Mouse (Mus musculus) kidney, embryonic 15.5 days (tissue): Measurements from ENCODE around the gene Zkscan16. TPM values are rescaled to one million over a fixed set of nuclear protein-coding genes. Genes with fewer than 3 reads are reported as not detected.
A peak's percentile ranks its signal among the peaks of the same experiment; 100 is the strongest.

Experiments used
- ATAC-seq: fragments of 200-750 bp; cut with Nextera tagmentation; replicated peaks from 2 replicates; pipeline ENCODE4 v1.8.0; 2017; ENCODE audit warnings: moderate TSS enrichment; ENCODE audit not compliant: low FRiP score
- H3K27ac ChIP-seq: fragments of 300-500 bp; sonication (generic); 2 replicates; pipeline ENCODE4 v1.5.1; 2015; ENCODE audit warnings: mild to moderate bottlenecking, inconsistent platforms
- H3K27me3 ChIP-seq: fragments of 300-500 bp; sonication (generic); 2 replicates; pipeline ENCODE4 v1.6.1; 2015; ENCODE audit warnings: inconsistent platforms
- H3K36me3 ChIP-seq: fragments of 300-500 bp; sonication (generic); 2 replicates; pipeline ENCODE4 v1.6.1; 2015; ENCODE audit warnings: inconsistent platforms
- H3K4me1 ChIP-seq: fragments of 300-500 bp; sonication (generic); 2 replicates; pipeline ENCODE4 v1.6.1; 2015; ENCODE audit warnings: inconsistent platforms
- H3K4me2 ChIP-seq: fragments of 300-500 bp; sonication (generic); 2 replicates; pipeline ENCODE4 v1.6.1; 2015; ENCODE audit warnings: moderate library complexity, mild to moderate bottlenecking, inconsistent platforms
- H3K4me3 ChIP-seq: fragments of 300-500 bp; sonication (generic); replicated peaks from 2 replicates; pipeline ENCODE4 v1.5.1; 2015; ENCODE audit warnings: mild to moderate bottlenecking, inconsistent platforms
- H3K9ac ChIP-seq: fragments of 300-500 bp; sonication (generic); 2 replicates; pipeline ENCODE4 v1.6.1; 2015; ENCODE audit warnings: mild to moderate bottlenecking, inconsistent platforms
- H3K9me3 ChIP-seq: fragments of 300-500 bp; sonication (generic); replicated peaks from 2 replicates; pipeline ENCODE4 v1.6.1; 2016; ENCODE audit warnings: inconsistent platforms
- WGBS: fragments of 180-500 bp; shearing (Covaris S2); methylation state at CpG from one replicate; pipeline ENCODE4 v1.1.7; 2015; ENCODE audit warnings: mixed read lengths; 5-methylcytosine and 5-hydroxymethylcytosine counted together
- polyA plus RNA-seq: library from polyadenylated mRNA; unstranded; fragments of >200 nt; fragmentation: Nextera tagmentation; extraction: Ambion mirVana; gene quantifications from 2 replicates; pipeline ENCODE4 v1.2.1, GENCODE M21; 2015

Zkscan16 gene
- polyA plus RNA-seq, 1 experiment from 2014 or later, result 0.74 TPM

DNA sequence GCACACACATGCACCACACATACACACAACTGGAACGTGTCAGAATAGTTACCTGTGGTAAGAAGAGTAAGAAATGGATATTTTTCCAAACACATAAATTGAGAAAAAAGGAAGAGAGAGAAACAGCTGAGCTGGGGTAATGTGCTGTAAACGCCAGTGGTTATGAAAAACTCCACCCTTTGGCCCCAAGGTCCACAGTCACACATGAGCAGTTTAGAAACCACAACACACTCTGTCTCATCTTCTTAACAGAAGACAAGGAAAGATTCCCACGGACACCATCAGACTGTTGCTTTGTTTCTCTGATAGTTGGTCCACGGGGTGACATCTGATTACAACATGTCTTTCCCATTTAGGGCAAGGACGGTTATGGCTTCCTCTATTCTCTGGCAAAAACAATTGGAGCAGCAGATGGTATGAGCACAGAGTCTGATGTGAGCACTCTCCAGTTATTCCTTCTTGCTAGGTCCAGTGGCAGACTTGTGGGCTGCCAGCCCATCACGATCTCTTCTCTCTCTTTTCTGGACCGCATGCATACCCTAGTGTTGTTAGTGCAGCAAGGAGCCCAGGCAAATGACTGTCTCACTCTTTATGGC lies 46.0 kb downstream of the Zkscan16 start:
- no peaks in the 10 kb centered on the region for H3K36me3 ChIP-seq
- no peak overlapping the region for H3K4me2 ChIP-seq
- peaks cover 14% of the 10 kb centered on the region; the same call in 1 of the 2 replicates for H3K4me1 ChIP-seq
- WGBS, result 75% methylated on average over 7 of the region's 7 CpGs
- 0 out of 2 replicates have a peak, but pooled peaks cover 3% of the 10 kb centered on the region for H3K27me3 ChIP-seq
- ATAC-seq, result no peak
- no peak overlapping the region for H3K4me3 ChIP-seq
- no peak overlapping the region for H3K27ac ChIP-seq
- no peaks in the 10 kb centered on the region for H3K9me3 ChIP-seq
- no peak overlapping the region for H3K9ac ChIP-seq

GRCm38 (mm10) chr4:58990609-58991434 lies 47.4 kb downstream of the Zkscan16 start:
- no peak overlapping the region for H3K9ac ChIP-seq
- H3K27me3 ChIP-seq, result 0 out of 2 replicates have a peak, but pooled peaks cover 3% of the 10 kb centered on the region
- ATAC-seq, result no peak
- no peaks in the 10 kb centered on the region for H3K9me3 ChIP-seq
- WGBS, result 86% methylated on average over 17 of the region's 17 CpGs
- H3K36me3 ChIP-seq, result no peaks in the 10 kb centered on the region
- H3K4me3 ChIP-seq, result no peak overlapping the region
- H3K4me1 ChIP-seq, result peaks cover 25% of the 10 kb centered on the region
- H3K4me2 ChIP-seq, result no peak overlapping the region
- no peak overlapping the region for H3K27ac ChIP-seq

- H3K27me3 ChIP-seq, result 0 out of 2 replicates have a peak, but pooled peaks cover 3% of the 10 kb centered on the region
- 67% methylated on average over 5 of the region's 5 CpGs for WGBS
- H3K9ac ChIP-seq, result no peak overlapping the region
- H3K27ac ChIP-seq, result no peak overlapping the region
- H3K9me3 ChIP-seq, result no peaks in the 10 kb centered on the region
- H3K4me3 ChIP-seq, result no peak overlapping the region
- ATAC-seq, result no peak
- H3K36me3 ChIP-seq, result no peaks in the 10 kb centered on the region
- H3K4me2 ChIP-seq, result no peak overlapping the region
- H3K4me1 ChIP-seq, result peaks cover 18% of the 10 kb centered on the region
These were observed 48.8 kb downstream of the Zkscan16 start for GRCm38 (mm10) chr4:58992195-58992594.

GRCm38 (mm10) chr4:58994762-58995161 lies 51.3 kb downstream of the Zkscan16 start, which contains the start of gene Dnajc25:
Dnajc25 (plus strand) TSS chr4:58995062.
- H3K36me3 ChIP-seq, result no peaks in the 10 kb centered on the region
- H3K4me1 ChIP-seq, result peaks cover 23% of the 10 kb centered on the region
- H3K27ac ChIP-seq, result peak within 1 kb of the TSS; percentile 30; the same call in 1 of the 2 replicates
- peak within 1 kb of the TSS; percentile 24; the same call in 1 of the 2 replicates for H3K4me2 ChIP-seq
- ATAC-seq, result no peak
- no peak within 1 kb of the TSS for H3K9ac ChIP-seq
- H3K9me3 ChIP-seq, result no peaks in the 10 kb centered on the region
- WGBS, result 69% methylated on average over 4 of the region's 4 CpGs
- no peak within 1 kb of the TSS for H3K4me3 ChIP-seq
- H3K27me3 ChIP-seq, result 0 out of 2 replicates have a peak, but pooled peaks cover 3% of the 10 kb centered on the region

GRCm38 (mm10) chr4:58995251-58995693 lies 51.8 kb downstream of the Zkscan16 start:
- peak; percentile 83 for ATAC-seq
- Histone ChIP-seq H3K4me2 (peak overlapping the region; percentile 24; the same call in 1 of the 2 replicates), H3K36me3 (no peaks in the 10 kb centered on the region), H3K9ac (no peak overlapping the region), H3K27me3 (0 out of 2 replicates have a peak, but pooled peaks cover 3% of the 10 kb centered on the region), H3K4me1 (peaks cover 25% of the 10 kb centered on the region), H3K27ac (peak overlapping the region; percentile 30; the same call in 1 of the 2 replicates), H3K9me3 (no peaks in the 10 kb centered on the region), H3K4me3 (no peak overlapping the region)
- WGBS, result 30% methylated on average over 8 of the region's 8 CpGs

GRCm38 (mm10) chr4:58997081-58997480 lies 53.7 kb downstream of the Zkscan16 start:
- H3K9me3 ChIP-seq, result no peaks in the 10 kb centered on the region
- H3K4me3 ChIP-seq, result no peak overlapping the region
- ATAC-seq, result no peak
- no peak overlapping the region for H3K9ac ChIP-seq
- peak overlapping the region; percentile 10; the same call in 1 of the 2 replicates for H3K27ac ChIP-seq
- WGBS, result 55% methylated on average over 5 of the region's 5 CpGs
- 0 out of 2 replicates have a peak, but pooled peaks cover 3% of the 10 kb centered on the region for H3K27me3 ChIP-seq
- H3K4me2 ChIP-seq, result no peak overlapping the region
- H3K4me1 ChIP-seq, result peaks cover 25% of the 10 kb centered on the region
- H3K36me3 ChIP-seq, result no peaks in the 10 kb centered on the region

DNA sequence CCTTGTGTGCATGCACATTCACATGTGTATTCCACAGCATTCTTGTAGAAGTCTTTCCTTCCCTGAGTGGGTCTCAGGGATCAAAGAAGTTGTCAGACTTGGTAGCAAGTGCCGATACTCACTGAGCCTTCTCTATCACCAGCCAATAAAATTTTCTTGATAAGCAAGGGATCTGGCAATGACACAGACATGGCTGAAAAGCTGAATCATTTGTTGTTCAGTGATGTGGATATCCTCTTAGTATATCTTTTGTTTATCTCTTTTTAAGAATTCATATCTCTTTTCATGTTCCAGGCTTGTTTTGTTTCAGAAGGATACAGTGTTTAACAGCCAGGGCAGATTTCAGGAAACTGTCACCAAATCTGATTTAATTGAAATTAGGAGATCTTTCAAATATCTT lies 55.3 kb downstream of the Zkscan16 start:
- no peak overlapping the region for H3K27ac ChIP-seq
- peaks cover 30% of the 10 kb centered on the region for H3K4me1 ChIP-seq
- H3K36me3 ChIP-seq, result no peaks in the 10 kb centered on the region
- no peaks in the 10 kb centered on the region for H3K27me3 ChIP-seq
- no peak overlapping the region for H3K9ac ChIP-seq
- no peak overlapping the region for H3K4me2 ChIP-seq
- WGBS, result 84% methylated on average over 1 of the region's 1 CpGs
- no peak for ATAC-seq
- no peaks in the 10 kb centered on the region for H3K9me3 ChIP-seq
- H3K4me3 ChIP-seq, result no peak overlapping the region

GRCm38 (mm10) chr4:58999686-59000085 lies 56.3 kb downstream of the Zkscan16 start:
- Histone ChIP-seq H3K4me3 (no peak overlapping the region), H3K9ac (no peak overlapping the region)
- no peak for ATAC-seq

DNA sequence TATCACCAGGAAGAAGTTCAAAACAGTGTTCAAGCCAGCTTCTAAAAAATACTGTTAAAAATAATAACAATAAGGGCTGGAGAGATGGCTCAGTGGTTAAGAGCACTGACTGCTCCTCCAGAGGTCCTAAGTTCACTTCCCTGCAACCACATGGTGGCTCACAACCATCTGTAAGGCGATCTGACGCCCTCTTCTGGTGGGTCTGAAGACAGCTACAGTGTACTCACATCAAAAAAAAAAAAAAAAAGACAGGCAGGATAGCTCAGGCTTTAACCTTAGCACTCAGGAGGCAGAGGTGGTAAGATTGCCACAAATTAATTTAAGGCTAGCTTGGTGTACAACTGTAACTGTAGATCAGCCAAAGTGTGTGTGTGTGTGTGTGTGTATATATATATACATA lies 57.2 kb downstream of the Zkscan16 start:
- H3K36me3 ChIP-seq, result no peaks in the 10 kb centered on the region
- WGBS, result 0% methylated on average over 2 of the region's 2 CpGs
- H3K9ac ChIP-seq, result no peak overlapping the region
- H3K4me2 ChIP-seq, result no peak overlapping the region
- H3K27ac ChIP-seq, result no peak overlapping the region
- H3K4me1 ChIP-seq, result peaks cover 38% of the 10 kb centered on the region
- no peaks in the 10 kb centered on the region for H3K9me3 ChIP-seq
- no peaks in the 10 kb centered on the region for H3K27me3 ChIP-seq
- H3K4me3 ChIP-seq, result no peak overlapping the region
- ATAC-seq, result no peak

More at GRCm38 (mm10) chr4:58999686-59000085, 56.3 kb downstream of the Zkscan16 start:
- H3K36me3 ChIP-seq, result no peaks in the 10 kb centered on the region
- no peak overlapping the region for H3K4me2 ChIP-seq
- no peak overlapping the region for H3K27ac ChIP-seq
- peaks cover 39% of the 10 kb centered on the region for H3K4me1 ChIP-seq
- no peaks in the 10 kb centered on the region for H3K9me3 ChIP-seq
- no peaks in the 10 kb centered on the region for H3K27me3 ChIP-seq
- WGBS, result 10% methylated on average over 2 of the region's 2 CpGs

GRCm38 (mm10) chr4:59002948-59003805 lies 59.7 kb downstream of the Zkscan16 start, which contains the start of gene Gm20503:
Gm20503 (plus strand) TSS chr4:59003210.
- Histone ChIP-seq H3K9me3 (no peaks in the 10 kb centered on the region), H3K4me3 (peak within 1 kb of the TSS; percentile 99), H3K27ac (peak within 1 kb of the TSS; percentile 88), H3K4me2 (peak within 1 kb of the TSS; percentile 88), H3K27me3 (no peaks in the 10 kb centered on the region), H3K4me1 (peaks cover 48% of the 10 kb centered on the region), H3K36me3 (no peaks in the 10 kb centered on the region), H3K9ac (peak within 1 kb of the TSS; percentile 95)
- ATAC-seq, result peak; percentile 99
- under 1% methylated on average over 88 of the region's 89 CpGs for WGBS

GRCm38 (mm10) chr4:59003806-59004200 lies 60.4 kb downstream of the Zkscan16 start:
- no peaks in the 10 kb centered on the region for H3K27me3 ChIP-seq
- peak overlapping the region; percentile 88 for H3K4me2 ChIP-seq
- H3K27ac ChIP-seq, result peak overlapping the region; percentile 88; the same call in 1 of the 2 replicates
- peak overlapping the region; percentile 95 for H3K9ac ChIP-seq
- no peak for ATAC-seq
- WGBS, result 31% methylated on average over 7 of the region's 7 CpGs
- peaks cover 47% of the 10 kb centered on the region for H3K4me1 ChIP-seq
- no peaks in the 10 kb centered on the region for H3K9me3 ChIP-seq
- H3K4me3 ChIP-seq, result peak overlapping the region; percentile 99
- H3K36me3 ChIP-seq, result no peaks in the 10 kb centered on the region
